Mouse (Mus musculus) heart, embryonic 16.5 days (tissue): ENCODE results near the gene B3galt4. TPM values are rescaled to one million over a fixed set of nuclear protein-coding genes. Genes with fewer than 3 reads are reported as not detected.
"Not testable (repeated sequence)": the region's sequence is repeated elsewhere in the genome, so short reads cannot be mapped to it uniquely, and the experiment has no call there.

Source experiments
- ATAC-seq: fragments of 200-750 bp; cut with Nextera tagmentation; replicated peaks from 2 replicates; pipeline ENCODE4 v1.8.0; 2017; ENCODE audit warnings: moderate number of reproducible peaks; ENCODE audit not compliant: insufficient read depth, low FRiP score; ENCODE audit errors: extremely low read depth
- H3K27ac ChIP-seq: fragments of 300-500 bp; sonication (generic); 2 replicates; pipeline ENCODE4 v1.5.1; 2014; ENCODE audit warnings: mild to moderate bottlenecking, low read length, control low read depth, moderate library complexity
- H3K27me3 ChIP-seq: fragments of 300-500 bp; sonication (generic); 2 replicates; pipeline ENCODE4 v1.6.1; 2014; ENCODE audit warnings: low read length, mixed read lengths; ENCODE audit not compliant: control insufficient read depth, insufficient read depth
- H3K36me3 ChIP-seq: fragments of 300-500 bp; sonication (generic); 2 replicates; pipeline ENCODE4 v1.6.1; 2014; ENCODE audit not compliant: control insufficient read depth, insufficient read depth
- H3K4me1 ChIP-seq: fragments of 300-500 bp; sonication (generic); 2 replicates; pipeline ENCODE4 v1.6.1; 2014; ENCODE audit warnings: low read length, mixed read lengths; ENCODE audit not compliant: control insufficient read depth, insufficient read depth
- H3K4me2 ChIP-seq: fragments of 300-500 bp; sonication (generic); 2 replicates; pipeline ENCODE4 v1.6.1; 2014; ENCODE audit warnings: low read depth, mild to moderate bottlenecking, control low read depth, low read length
- H3K4me3 ChIP-seq: fragments of 300-500 bp; sonication (generic); 2 replicates; pipeline ENCODE4 v1.5.1; 2014; ENCODE audit warnings: mild to moderate bottlenecking, control low read depth, low read length
- H3K9ac ChIP-seq: fragments of 300-500 bp; sonication (generic); 2 replicates; pipeline ENCODE4 v1.6.1; 2014; ENCODE audit warnings: low read length, control low read depth
- H3K9me3 ChIP-seq: fragments of 300-500 bp; sonication (generic); replicated peaks from 2 replicates; pipeline ENCODE4 v1.6.1; 2016; ENCODE audit warnings: low read length; ENCODE audit not compliant: control insufficient read depth
- WGBS: fragments of 180-500 bp; shearing (Covaris S2); extraction: QIAGEN DNeasy Blood & Tissue Kit; methylation state at CpG from one replicate; pipeline ENCODE4 v1.1.7; 2014; 5-methylcytosine and 5-hydroxymethylcytosine counted together
- polyA plus RNA-seq: library from polyadenylated mRNA; unstranded; fragments of >200 nt; fragmentation: Nextera tagmentation; extraction: Ambion mirVana; gene quantifications from 2 replicates; pipeline ENCODE4 v1.2.1, GENCODE M21; 2015

B3galt4 gene
- polyA plus RNA-seq, 1 experiment from 2014 or later: 5.8 TPM

GRCm38 (mm10) chr17:33991788-33992664, 40.7 kb upstream of the B3galt4 start:
- no peak for ATAC-seq
- Histone ChIP-seq H3K27ac (no peak overlapping the region), H3K4me3 (no peak overlapping the region), H3K4me2 (no peak overlapping the region), H3K9ac (no peak overlapping the region), H3K9me3 (0 out of 2 replicates have a peak, but pooled peaks cover 2% of the 10 kb centered on the region), H3K4me1 (no peaks in the 10 kb centered on the region), H3K36me3 (no peaks in the 10 kb centered on the region), H3K27me3 (0 out of 2 replicates have a peak, but pooled peaks cover 2% of the 10 kb centered on the region)
- 31% methylated on average over 10 of the region's 10 CpGs for WGBS

- 9% methylated on average over 8 of the region's 8 CpGs for WGBS
- not testable (repeated sequence) for H3K4me3 ChIP-seq, H3K9ac ChIP-seq, ATAC-seq, H3K9me3 ChIP-seq, H3K27ac ChIP-seq, H3K36me3 ChIP-seq
- peaks cover 29% of the 10 kb centered on the region for H3K27me3 ChIP-seq
- H3K4me1 ChIP-seq: peaks cover 16% of the 10 kb centered on the region
- H3K4me2 ChIP-seq: peak overlapping the region; percentile 75; the same call in 1 of the 2 replicates
These were observed 30.8 kb upstream of the B3galt4 start for GRCm38 (mm10) chr17:33982136-33982535.

GRCm38 (mm10) chr17:33981192-33981909, 30.1 kb upstream of the B3galt4 start:
- peaks cover 16% of the 10 kb centered on the region for H3K4me1 ChIP-seq
- peak overlapping the region; percentile 62 for H3K4me3 ChIP-seq
- H3K36me3 ChIP-seq, H3K9me3 ChIP-seq: not testable (repeated sequence)
- H3K4me2 ChIP-seq: peak overlapping the region; percentile 75
- under 1% methylated on average over 27 of the region's 27 CpGs for WGBS
- ATAC-seq: peak; percentile 94
- H3K27ac ChIP-seq: peak overlapping the region; percentile 86
- peaks cover 33% of the 10 kb centered on the region for H3K27me3 ChIP-seq
- H3K9ac ChIP-seq: peak overlapping the region; percentile 72

GRCm38 (mm10) chr17:33980181-33981035, 29.1 kb upstream of the B3galt4 start:
- Histone ChIP-seq H3K9ac (no peak overlapping the region; the same call in 1 of the 2 replicates), H3K27ac (peak overlapping the region; percentile 50), H3K36me3 (no peaks in the 10 kb centered on the region)

GRCm38 (mm10) chr17:33979512-33980050, 28.3 kb upstream of the B3galt4 start:
- peaks cover 36% of the 10 kb centered on the region for H3K27me3 ChIP-seq
- H3K9me3 ChIP-seq: no peaks in the 10 kb centered on the region
- 52% methylated on average over 6 of the region's 6 CpGs for WGBS
- no peak overlapping the region for H3K9ac ChIP-seq
- H3K27ac ChIP-seq: no peak overlapping the region
- H3K36me3 ChIP-seq: no peaks in the 10 kb centered on the region
- no peak for ATAC-seq
- H3K4me3 ChIP-seq: no peak overlapping the region
- peaks cover 16% of the 10 kb centered on the region for H3K4me1 ChIP-seq
- H3K4me2 ChIP-seq: no peak overlapping the region

More at GRCm38 (mm10) chr17:33980181-33981035, 29.1 kb upstream of the B3galt4 start:
- H3K4me3 ChIP-seq: no peak overlapping the region
- WGBS: 69% methylated on average over 19 of the region's 19 CpGs
- H3K9me3 ChIP-seq: no peaks in the 10 kb centered on the region
- H3K4me2 ChIP-seq: peak overlapping the region; percentile 75; the same call in 1 of the 2 replicates
- peaks cover 36% of the 10 kb centered on the region for H3K27me3 ChIP-seq
- H3K4me1 ChIP-seq: peaks cover 16% of the 10 kb centered on the region
- peak; percentile 5; the same call in 1 of the 2 replicates for ATAC-seq

- Histone ChIP-seq H3K27ac (no peak overlapping the region), H3K9me3 (no peaks in the 10 kb centered on the region), H3K27me3 (peaks cover 38% of the 10 kb centered on the region), H3K4me2 (peak overlapping the region; percentile 64), H3K9ac (peak overlapping the region; percentile 34), H3K4me3 (peak overlapping the region; percentile 52), H3K4me1 (peaks cover 16% of the 10 kb centered on the region), H3K36me3 (no peaks in the 10 kb centered on the region)
- ATAC-seq: 0 out of 2 replicates have a peak, but pooled peaks have one; percentile 10
- under 1% methylated on average over 17 of the region's 17 CpGs for WGBS
These were observed 27.3 kb upstream of the B3galt4 start for GRCm38 (mm10) chr17:33978631-33979031.

- H3K4me3 ChIP-seq: peak overlapping the region; percentile 52
- H3K27ac ChIP-seq: no peak overlapping the region
- H3K4me1 ChIP-seq: peaks cover 16% of the 10 kb centered on the region
- H3K27me3 ChIP-seq: peaks cover 38% of the 10 kb centered on the region
- ATAC-seq: no peak
- H3K4me2 ChIP-seq: peak overlapping the region; percentile 64
- 2% methylated on average over 57 of the region's 57 CpGs for whole genome bisulfite sequencing
- H3K9ac ChIP-seq: peak overlapping the region; percentile 34
- H3K9me3 ChIP-seq: no peaks in the 10 kb centered on the region
- H3K36me3 ChIP-seq: no peaks in the 10 kb centered on the region
These were observed 26.7 kb upstream of the B3galt4 start for GRCm38 (mm10) chr17:33977861-33978557.

- no peak for ATAC-seq
- WGBS: 57% methylated on average over 3 of the region's 3 CpGs
These were observed 22.3 kb upstream of the B3galt4 start for GRCm38 (mm10) chr17:33973572-33973971.

More at GRCm38 (mm10) chr17:33973572-33973971, 22.3 kb upstream of the B3galt4 start:
- H3K4me3 ChIP-seq: no peak overlapping the region
- H3K9me3 ChIP-seq: peaks cover 8% of the 10 kb centered on the region
- H3K27ac ChIP-seq: no peak overlapping the region
- H3K4me1 ChIP-seq: peaks cover 7% of the 10 kb centered on the region
- no peaks in the 10 kb centered on the region for H3K36me3 ChIP-seq
- no peak overlapping the region for H3K4me2 ChIP-seq
- peaks cover 22% of the 10 kb centered on the region for H3K27me3 ChIP-seq
- no peak overlapping the region for H3K9ac ChIP-seq
